Mouse (Mus musculus) liver, embryonic 11.5 days (tissue): ENCODE data around the gene Lrrn4. TPM values are rescaled to one million over a fixed set of nuclear protein-coding genes. Genes with fewer than 3 reads are reported as not detected.

Source experiments
- ATAC-seq: fragments of 200-750 bp; cut with Nextera tagmentation; replicated peaks from 2 replicates; pipeline ENCODE4 v1.8.0; 2017; ENCODE audit warnings: moderate number of reproducible peaks, mild to moderate bottlenecking, moderate TSS enrichment, moderate library complexity; ENCODE audit not compliant: low FRiP score
- DNase-seq: peaks from one replicate; pipeline ENCODE4 v3.0.0-alpha.2; 2017; ENCODE audit warnings: low spot score
- H3K27ac ChIP-seq: fragments of 300-500 bp; sonication (generic); 2 replicates; pipeline ENCODE4 v1.5.1; 2014; ENCODE audit warnings: mild to moderate bottlenecking, low read depth, low read length, control low read depth
- H3K27me3 ChIP-seq: fragments of 300-500 bp; sonication (generic); replicated peaks from 2 replicates; pipeline ENCODE4 v1.6.1; 2014; ENCODE audit warnings: low read length, mixed read lengths; ENCODE audit not compliant: control insufficient read depth, insufficient read depth
- H3K36me3 ChIP-seq: fragments of 300-500 bp; sonication (generic); 2 replicates; pipeline ENCODE4 v1.6.1; 2014; ENCODE audit warnings: mild to moderate bottlenecking, low read length, moderate library complexity, mixed read lengths; ENCODE audit not compliant: control insufficient read depth, insufficient read depth
- H3K4me1 ChIP-seq: fragments of 300-500 bp; sonication (generic); replicated peaks from 2 replicates; pipeline ENCODE4 v1.6.1; 2014; ENCODE audit warnings: low read length, mixed read lengths; ENCODE audit not compliant: control insufficient read depth, insufficient read depth
- H3K4me2 ChIP-seq: fragments of 300-500 bp; sonication (generic); 2 replicates; pipeline ENCODE4 v1.6.1; 2014; ENCODE audit warnings: mild to moderate bottlenecking, control low read depth, moderate library complexity
- H3K4me3 ChIP-seq: fragments of 300-500 bp; sonication (generic); 2 replicates; pipeline ENCODE4 v1.5.1; 2014; ENCODE audit warnings: low read depth, low read length, control low read depth
- H3K9ac ChIP-seq: fragments of 300-500 bp; sonication (generic); 2 replicates; pipeline ENCODE4 v1.6.1; 2014; ENCODE audit warnings: low read depth, low read length, control low read depth
- H3K9me3 ChIP-seq: fragments of 300-500 bp; sonication (generic); 2 replicates; pipeline ENCODE4 v1.6.1; 2016; ENCODE audit warnings: low read length, inconsistent platforms, mixed read lengths; ENCODE audit not compliant: control insufficient read depth
- WGBS: fragments of 180-500 bp; shearing (Covaris S2); extraction: QIAGEN DNeasy Blood & Tissue Kit; methylation state at CpG from one replicate; pipeline ENCODE4 v1.1.7; 2014; 5-methylcytosine and 5-hydroxymethylcytosine counted together
- polyA plus RNA-seq: library from polyadenylated mRNA; unstranded; fragments of >200 nt; fragmentation: Nextera tagmentation; extraction: Ambion mirVana; gene quantifications from 2 replicates; pipeline ENCODE4 v1.2.1, GENCODE M21; 2014

Lrrn4 gene
- polyA plus RNA-seq, 1 experiment from 2014 or later: 3.2 TPM

DNA sequence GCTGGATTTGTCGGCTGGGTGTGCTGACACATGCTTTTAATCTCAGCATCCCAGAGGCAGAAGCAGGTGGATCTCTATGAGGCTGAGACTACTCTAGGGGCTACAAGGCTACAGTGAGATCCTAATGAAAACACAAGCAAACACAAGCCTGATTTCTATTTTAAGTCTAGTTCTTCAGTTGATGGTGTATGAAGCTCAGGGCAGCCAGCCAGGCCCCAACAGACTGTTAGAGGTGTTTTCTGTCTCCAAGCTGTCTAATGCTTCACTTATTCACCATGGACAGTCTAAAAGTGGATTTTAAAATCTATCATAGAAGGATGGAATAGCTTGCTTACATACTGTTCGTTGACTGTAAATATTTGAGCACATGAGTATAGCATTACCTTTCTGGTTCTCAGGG lies 19.2 kb downstream of the Lrrn4 start:
- Histone ChIP-seq H3K4me3 (no peak overlapping the region), H3K9me3 (no peaks in the 10 kb centered on the region), H3K4me1 (no peaks in the 10 kb centered on the region), H3K9ac (no peak overlapping the region), H3K4me2 (no peak overlapping the region), H3K36me3 (peaks cover 6% of the 10 kb centered on the region; the same call in 1 of the 2 replicates), H3K27ac (no peak overlapping the region), H3K27me3 (no peaks in the 10 kb centered on the region)
- ATAC-seq: no peak
- 92% methylated on average over 2 of the region's 2 CpGs for WGBS
- no peak for DNase-seq

DNA sequence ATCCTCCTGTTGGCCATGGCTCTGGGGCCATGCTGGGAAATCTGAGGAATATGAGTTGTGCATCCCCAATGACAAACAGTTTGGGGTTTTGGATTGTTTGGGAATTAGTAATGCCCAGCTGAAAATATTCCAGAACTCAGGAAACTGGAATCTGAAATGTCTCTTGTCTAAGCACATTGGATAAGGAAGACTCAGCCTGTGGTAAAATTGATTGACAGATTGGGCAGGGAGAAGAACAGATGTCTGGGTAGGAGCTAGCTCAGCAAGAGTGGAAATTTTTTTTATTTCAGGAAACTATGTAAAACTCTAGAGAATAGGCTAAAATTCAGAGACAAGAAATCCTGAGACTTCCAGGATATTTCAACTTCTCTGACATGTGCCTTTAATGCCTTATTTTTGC lies 20.3 kb downstream of the Lrrn4 start:
- no peak for DNase-seq
- Histone ChIP-seq H3K4me1 (no peaks in the 10 kb centered on the region), H3K4me3 (no peak overlapping the region), H3K4me2 (no peak overlapping the region), H3K27me3 (no peaks in the 10 kb centered on the region), H3K9ac (no peak overlapping the region), H3K36me3 (peaks cover 3% of the 10 kb centered on the region; the same call in 1 of the 2 replicates), H3K9me3 (no peaks in the 10 kb centered on the region), H3K27ac (no peak overlapping the region)
- no peak for ATAC-seq

DNA sequence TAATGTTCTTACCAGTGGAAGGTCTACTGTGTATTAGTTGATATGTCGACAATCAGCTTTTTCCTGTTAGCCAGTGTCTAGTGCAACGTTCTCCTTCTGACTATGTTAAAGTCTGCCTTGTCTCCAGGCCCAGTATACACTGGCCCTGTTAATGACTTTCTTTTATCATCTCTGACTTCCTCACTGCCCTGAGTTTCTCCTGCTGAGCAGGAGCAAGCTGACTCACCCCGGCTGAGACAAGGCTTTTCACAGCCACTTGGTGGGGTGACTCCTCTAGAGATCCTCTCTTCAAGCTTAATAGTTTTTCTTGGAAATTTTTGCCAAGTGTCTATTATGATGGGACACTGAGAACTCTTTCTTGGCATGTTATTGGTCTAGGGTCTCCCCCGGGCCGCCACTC lies 24.4 kb downstream of the Lrrn4 start:
- 63% methylated on average over 5 of the region's 5 CpGs for WGBS

DNA sequence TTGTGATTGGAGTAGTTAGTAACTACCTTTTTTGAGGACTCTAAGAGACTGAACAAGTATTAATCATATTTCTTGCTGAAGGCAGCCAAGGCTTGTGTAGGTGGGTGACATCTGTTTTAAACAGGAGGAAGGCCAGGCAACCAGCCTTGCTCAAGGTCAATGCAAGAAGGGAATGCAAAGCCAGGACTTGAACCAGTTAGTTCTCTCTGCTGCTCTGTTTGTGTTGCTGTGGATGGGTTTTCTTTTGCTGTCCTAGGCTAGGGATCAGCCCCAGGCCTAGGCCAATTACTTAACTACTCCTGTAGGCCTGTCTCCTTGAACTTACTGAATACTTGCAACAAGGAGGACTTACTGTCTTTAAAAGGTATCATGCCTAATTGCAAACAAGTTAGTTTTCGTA lies 27.6 kb downstream of the Lrrn4 start:
- Histone ChIP-seq H3K36me3 (peaks cover 5% of the 10 kb centered on the region; the same call in 1 of the 2 replicates), H3K4me3 (no peak overlapping the region), H3K27ac (no peak overlapping the region), H3K4me1 (peaks cover 8% of the 10 kb centered on the region), H3K9ac (no peak overlapping the region), H3K9me3 (no peaks in the 10 kb centered on the region), H3K27me3 (no peaks in the 10 kb centered on the region), H3K4me2 (no peak overlapping the region)
- ATAC-seq (no peak), DNase-seq (no peak)
- 89% methylated on average over 1 of the region's 1 CpGs for WGBS

More for the DNA sequence above, 24.4 kb downstream of the Lrrn4 start:
- no peak overlapping the region for H3K9ac ChIP-seq
- 0 out of 2 replicates have a peak, but pooled peaks cover 2% of the 10 kb centered on the region for H3K36me3 ChIP-seq
- ATAC-seq (no peak), DNase-seq (no peak)
- no peak overlapping the region for H3K4me2 ChIP-seq
- H3K27me3 ChIP-seq: no peaks in the 10 kb centered on the region
- no peak overlapping the region for H3K4me3 ChIP-seq
- peaks cover 4% of the 10 kb centered on the region for H3K4me1 ChIP-seq
- no peak overlapping the region for H3K27ac ChIP-seq
- H3K9me3 ChIP-seq: no peaks in the 10 kb centered on the region

DNA sequence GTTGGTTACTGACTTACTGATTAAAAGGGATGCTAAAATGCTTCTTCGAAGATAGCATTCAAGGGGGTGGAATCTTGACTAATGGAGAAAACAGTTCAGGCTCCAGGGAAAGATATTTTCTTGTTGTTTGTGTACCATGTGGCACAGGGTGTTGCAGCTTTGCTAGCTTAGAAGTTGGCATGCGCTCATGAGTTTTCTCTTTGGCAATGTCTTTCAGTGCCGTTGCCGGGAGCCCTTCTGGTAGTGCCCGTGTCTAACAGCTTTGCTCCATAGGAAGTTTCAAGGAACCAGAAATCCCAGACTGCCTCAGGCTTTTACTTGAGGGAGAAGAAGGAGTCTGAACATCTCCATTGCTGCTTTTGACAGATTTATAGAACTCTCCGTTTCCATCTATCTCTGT lies 31.6 kb downstream of the Lrrn4 start:
- WGBS: 90% methylated on average over 6 of the region's 6 CpGs
- no peak for ATAC-seq
- H3K4me3 ChIP-seq: no peak overlapping the region
- peaks cover 16% of the 10 kb centered on the region for H3K4me1 ChIP-seq
- no peak overlapping the region for H3K27ac ChIP-seq
- no peaks in the 10 kb centered on the region for H3K9me3 ChIP-seq
- H3K27me3 ChIP-seq: no peaks in the 10 kb centered on the region
- no peak overlapping the region for H3K4me2 ChIP-seq
- no peak for DNase-seq
- H3K9ac ChIP-seq: no peak overlapping the region
- H3K36me3 ChIP-seq: peaks cover 4% of the 10 kb centered on the region; the same call in 1 of the 2 replicates

DNA sequence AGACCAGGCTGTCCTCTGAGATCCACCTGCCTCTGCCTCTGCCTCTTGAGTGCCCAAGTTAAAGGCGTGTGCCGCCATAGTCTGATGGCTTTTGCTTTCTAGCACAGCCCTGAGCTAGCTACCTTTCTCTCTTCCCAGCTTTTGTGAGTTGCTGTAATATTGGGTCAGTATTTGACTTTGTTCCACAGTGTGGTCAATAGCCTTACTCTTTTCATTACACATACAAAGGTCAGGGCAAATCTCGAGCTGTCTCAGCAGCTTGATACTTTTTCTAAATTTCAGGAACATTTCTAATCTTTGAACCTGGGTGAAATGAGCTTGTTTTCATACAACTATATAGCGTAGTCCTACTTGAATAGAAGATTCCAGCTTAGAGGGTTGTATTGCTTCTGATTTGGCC lies 32.3 kb downstream of the Lrrn4 start:
- no peaks in the 10 kb centered on the region for H3K27me3 ChIP-seq
- peaks cover 16% of the 10 kb centered on the region for H3K4me1 ChIP-seq
- 88% methylated on average over 4 of the region's 4 CpGs for WGBS
- H3K9me3 ChIP-seq: no peaks in the 10 kb centered on the region
- H3K36me3 ChIP-seq: peaks cover 4% of the 10 kb centered on the region; the same call in 1 of the 2 replicates
- peak overlapping the region; percentile 88 for H3K4me2 ChIP-seq
- H3K9ac ChIP-seq: no peak overlapping the region
- no peak overlapping the region; the same call in 1 of the 2 replicates for H3K4me3 ChIP-seq
- ATAC-seq: no peak
- DNase-seq: no peak
- H3K27ac ChIP-seq: no peak overlapping the region

DNA sequence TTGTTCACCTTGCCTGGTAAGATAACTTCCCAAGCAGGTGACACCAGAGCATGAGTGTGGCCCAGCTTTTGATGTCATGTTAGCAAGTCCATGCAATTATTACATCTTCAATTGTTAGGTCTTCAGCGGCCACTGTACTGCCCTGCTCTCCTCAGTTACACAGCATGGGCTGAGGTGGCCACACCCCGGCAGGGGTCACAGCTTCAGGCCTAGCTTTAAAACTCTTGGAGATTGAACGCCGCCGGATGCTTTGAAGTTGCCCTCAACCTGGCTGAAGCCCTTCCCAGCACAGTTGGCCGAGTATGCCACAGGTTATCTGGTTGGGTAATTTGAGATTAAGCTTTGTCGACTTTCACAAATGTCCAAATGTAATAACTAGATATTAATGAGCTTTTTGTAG lies 33.1 kb downstream of the Lrrn4 start:
- Histone ChIP-seq H3K27ac (no peak overlapping the region), H3K4me2 (peak overlapping the region; percentile 88), H3K9me3 (no peaks in the 10 kb centered on the region), H3K9ac (peak overlapping the region; percentile 86), H3K27me3 (no peaks in the 10 kb centered on the region), H3K4me1 (peaks cover 16% of the 10 kb centered on the region), H3K36me3 (peaks cover 4% of the 10 kb centered on the region; the same call in 1 of the 2 replicates), H3K4me3 (peak overlapping the region; percentile 93)
- ATAC-seq (no peak), DNase-seq (peak; percentile 35)
- WGBS: 30% methylated on average over 7 of the region's 7 CpGs

DNA sequence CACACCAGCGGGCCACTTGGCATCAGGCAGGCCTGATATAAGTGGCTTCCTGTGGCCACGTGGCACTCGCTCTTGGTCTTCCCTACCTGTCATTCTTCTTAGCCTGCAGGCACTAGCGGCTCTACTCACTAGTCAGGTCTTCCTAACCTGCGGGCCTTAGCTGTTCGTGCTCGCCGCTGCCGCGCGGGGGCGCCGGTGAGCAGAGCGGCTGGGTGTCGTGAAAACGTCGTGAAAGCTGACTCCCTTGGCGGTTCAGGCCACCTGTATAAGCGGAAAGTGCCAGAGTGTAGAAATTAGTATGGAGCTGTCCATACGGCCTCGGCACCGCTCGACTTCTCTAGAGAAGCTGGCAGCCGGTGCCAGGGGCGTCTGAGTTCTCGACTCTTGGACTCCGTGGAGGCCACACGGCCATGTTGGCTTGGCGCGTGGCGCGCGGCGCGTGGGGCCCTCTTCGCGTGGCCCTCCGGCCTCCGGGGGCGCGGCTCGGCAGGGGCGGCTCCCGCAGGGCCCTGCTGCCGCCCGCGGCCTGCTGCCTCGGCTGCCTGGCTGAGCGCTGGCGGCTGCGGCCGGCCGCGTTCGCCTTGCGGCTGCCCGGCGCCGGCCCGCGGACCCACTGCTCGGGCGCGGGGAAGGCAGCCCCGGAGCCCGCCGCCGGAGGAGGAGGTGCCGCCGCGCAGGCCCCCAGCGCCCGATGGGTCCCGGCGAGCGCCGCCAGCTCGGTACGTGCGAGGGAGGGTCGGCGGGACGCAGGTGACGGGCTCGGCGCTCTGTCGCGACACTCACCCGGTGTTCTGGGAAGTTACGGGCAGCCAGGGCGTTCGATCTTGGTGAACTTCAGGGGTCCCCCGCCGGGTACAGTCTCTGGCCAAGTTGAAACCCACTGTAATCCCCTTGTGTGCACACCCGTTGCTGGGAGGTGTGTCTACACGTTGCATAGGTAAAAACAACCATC lies 34.0 kb downstream of the Lrrn4 start, which contains the start of gene Crls1:
TSS of gene Crls1 (plus strand) at position 260 of the 952 bp plus-strand sequence.
- Histone ChIP-seq H3K4me1 (peaks cover 14% of the 10 kb centered on the region), H3K4me2 (peak within 1 kb of the TSS; percentile 88), H3K27me3 (no peaks in the 10 kb centered on the region), H3K9ac (peak within 1 kb of the TSS; percentile 86), H3K27ac (peak within 1 kb of the TSS; percentile 62), H3K4me3 (peak within 1 kb of the TSS; percentile 93), H3K9me3 (no peaks in the 10 kb centered on the region), H3K36me3 (peaks cover 4% of the 10 kb centered on the region; the same call in 1 of the 2 replicates)
- ATAC-seq (peak; percentile 86), DNase-seq (peak; percentile 99)
- under 1% methylated on average over 89 of the region's 96 CpGs for WGBS
